Mouse (Mus musculus): ENCODE measurements around the gene Gpr39.

- TF ChIP-seq CTCF (IDR thresholded peaks at IDR 0.05; ENCODE audit: borderline replicate concordance, extremely low read depth, insufficient read depth, insufficient read length) (no peak), POLR2A (IDR thresholded peaks at IDR 0.05; ENCODE audit: borderline replicate concordance, extremely low read depth, insufficient read depth, insufficient read length, poor library complexity, severe bottlenecking) (no peak)
Measured at GRCm38 (mm10) chr1:125675186-125675585, 1.6 kb upstream of the Gpr39 start.

All from brain, embryonic 14.5 days (tissue).